Mouse (Mus musculus) kidney, embryonic 16.5 days (tissue): ENCODE measurements around the gene Traf3ip3. TPM values are rescaled to one million over a fixed set of nuclear protein-coding genes. Genes with fewer than 3 reads are reported as not detected.

Source experiments
- ATAC-seq: fragments of 200-750 bp; cut with Nextera tagmentation; 2 replicates; pipeline ENCODE4 v1.8.0; 2017; ENCODE audit warnings: moderate TSS enrichment; ENCODE audit not compliant: low FRiP score, low TSS enrichment
- H3K27ac ChIP-seq: fragments of 300-500 bp; sonication (generic); 2 replicates; pipeline ENCODE4 v1.5.1; 2014; ENCODE audit warnings: low read length
- H3K27me3 ChIP-seq: fragments of 300-500 bp; sonication (generic); 2 replicates; pipeline ENCODE4 v1.6.1; 2014; ENCODE audit warnings: low read length, control low read depth, mixed read lengths; ENCODE audit not compliant: insufficient read depth
- H3K36me3 ChIP-seq: fragments of 300-500 bp; sonication (generic); 2 replicates; pipeline ENCODE4 v1.6.1; 2014; ENCODE audit warnings: low read length, control low read depth, mixed read lengths; ENCODE audit not compliant: insufficient read depth
- H3K4me1 ChIP-seq: fragments of 300-500 bp; sonication (generic); 2 replicates; pipeline ENCODE4 v1.6.1; 2014; ENCODE audit warnings: low read length, control low read depth, mixed read lengths; ENCODE audit not compliant: insufficient read depth
- H3K4me2 ChIP-seq: fragments of 300-500 bp; sonication (generic); replicated peaks from 2 replicates; pipeline ENCODE4 v1.6.1; 2014; ENCODE audit warnings: low read depth, low read length
- H3K4me3 ChIP-seq: fragments of 300-500 bp; sonication (generic); 2 replicates; pipeline ENCODE4 v1.5.1; 2014; ENCODE audit warnings: mild to moderate bottlenecking, low read length
- H3K9ac ChIP-seq: fragments of 300-500 bp; sonication (generic); replicated peaks from 2 replicates; pipeline ENCODE4 v1.6.1; 2014; ENCODE audit warnings: low read length
- H3K9me3 ChIP-seq: fragments of 300-500 bp; sonication (generic); 2 replicates; pipeline ENCODE4 v1.6.1; 2016; ENCODE audit warnings: low read length, control low read depth
- WGBS: fragments of 180-500 bp; shearing (Covaris S2); extraction: QIAGEN DNeasy Blood & Tissue Kit; methylation state at CpG from one replicate; pipeline ENCODE4 v1.1.7; 2014; 5-methylcytosine and 5-hydroxymethylcytosine counted together
- polyA plus RNA-seq: library from polyadenylated mRNA; unstranded; fragments of >200 nt; fragmentation: Nextera tagmentation; extraction: Ambion mirVana; gene quantifications from 2 replicates; pipeline ENCODE4 v1.2.1, GENCODE M21; 2015

The Traf3ip3 gene
- polyA plus RNA-seq, 1 experiment from 2014 or later = 2.1 TPM

DNA sequence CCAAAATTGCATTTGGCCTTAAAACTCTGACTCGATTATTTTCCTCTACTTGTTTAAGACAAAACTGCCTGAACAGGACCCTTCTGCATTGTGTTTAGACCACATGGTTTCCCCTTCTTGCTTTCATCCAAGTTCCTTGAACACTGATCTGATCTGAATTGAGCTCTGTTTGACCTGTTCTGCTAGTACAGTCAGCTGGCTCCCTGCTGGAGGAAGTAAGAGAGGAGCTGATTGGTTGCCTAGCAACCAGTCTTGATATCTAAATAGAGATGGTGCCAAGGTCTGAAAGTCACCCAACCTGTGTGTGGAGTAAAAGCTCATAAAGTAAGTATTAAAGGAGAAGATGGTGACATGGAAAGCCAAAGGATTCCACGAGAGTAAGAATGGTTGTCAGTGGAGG, 31.6 kb downstream of the Traf3ip3 start:
- Histone ChIP-seq H3K9ac (no peak overlapping the region), H3K4me3 (no peak overlapping the region), H3K27ac (no peak overlapping the region), H3K36me3 (no peaks in the 10 kb centered on the region), H3K4me2 (no peak overlapping the region), H3K27me3 (no peaks in the 10 kb centered on the region), H3K4me1 (peaks cover 13% of the 10 kb centered on the region), H3K9me3 (no peaks in the 10 kb centered on the region)
- WGBS = 66% methylated on average over 2 of the region's 2 CpGs
- no peak for ATAC-seq

DNA sequence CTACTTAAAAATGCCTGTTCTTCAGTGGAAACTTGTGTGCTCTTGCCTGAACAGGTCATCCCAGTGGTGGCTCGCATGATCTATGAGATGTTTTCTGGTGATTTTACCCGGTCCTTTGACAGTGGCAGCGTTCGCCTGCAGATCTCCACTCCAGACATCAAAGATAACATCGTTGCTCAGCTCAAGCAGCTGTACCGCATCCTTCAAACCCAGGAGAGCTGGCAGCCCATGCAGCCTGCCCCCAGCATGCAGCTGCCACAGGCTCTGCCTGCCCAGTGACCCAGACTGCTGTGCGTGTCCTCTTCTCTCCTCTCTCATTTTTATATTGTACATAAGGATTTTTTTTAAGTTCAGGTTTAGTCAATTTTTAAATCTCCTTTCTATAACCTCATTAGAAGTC, 32.3 kb downstream of the Traf3ip3 start:
- WGBS = 78% methylated on average over 7 of the region's 7 CpGs
- Histone ChIP-seq H3K9me3 (no peaks in the 10 kb centered on the region), H3K4me2 (no peak overlapping the region), H3K4me1 (peaks cover 10% of the 10 kb centered on the region), H3K4me3 (no peak overlapping the region), H3K27me3 (no peaks in the 10 kb centered on the region), H3K27ac (no peak overlapping the region), H3K9ac (no peak overlapping the region), H3K36me3 (no peaks in the 10 kb centered on the region)
- ATAC-seq = no peak

DNA sequence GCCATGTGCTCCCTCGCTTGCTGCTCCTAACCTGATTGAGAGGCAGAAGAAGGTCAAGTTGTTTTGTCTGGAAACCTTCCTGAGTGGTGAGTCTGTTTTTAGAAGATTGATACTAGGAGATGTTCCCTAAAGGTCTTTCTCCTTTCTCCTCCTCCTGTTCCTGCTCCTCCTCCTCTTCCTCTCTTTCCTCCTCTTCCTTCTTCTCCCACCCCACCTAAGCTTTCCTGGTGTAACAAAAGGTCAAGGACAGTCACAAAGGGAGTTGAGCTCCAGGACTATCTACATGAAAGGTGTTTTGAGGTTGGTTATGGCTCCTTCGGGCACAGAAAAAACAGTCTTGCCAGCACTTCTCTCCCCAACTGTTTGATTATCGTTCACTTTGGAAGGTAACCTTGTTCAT, 33.8 kb downstream of the Traf3ip3 start, which contains the start of gene A130010J15Rik:
Gene A130010J15Rik (plus strand): TSS at position 301 of the 400 bp plus-strand sequence.
- WGBS = 87% methylated on average over 3 of the region's 3 CpGs
- Histone ChIP-seq H3K9me3 (no peaks in the 10 kb centered on the region), H3K27me3 (no peaks in the 10 kb centered on the region), H3K4me1 (peaks cover 6% of the 10 kb centered on the region; the same call in 1 of the 2 replicates), H3K4me2 (no peak within 1 kb of the TSS), H3K4me3 (no peak within 1 kb of the TSS), H3K9ac (no peak within 1 kb of the TSS), H3K27ac (no peak within 1 kb of the TSS), H3K36me3 (no peaks in the 10 kb centered on the region)
- ATAC-seq = no peak

DNA sequence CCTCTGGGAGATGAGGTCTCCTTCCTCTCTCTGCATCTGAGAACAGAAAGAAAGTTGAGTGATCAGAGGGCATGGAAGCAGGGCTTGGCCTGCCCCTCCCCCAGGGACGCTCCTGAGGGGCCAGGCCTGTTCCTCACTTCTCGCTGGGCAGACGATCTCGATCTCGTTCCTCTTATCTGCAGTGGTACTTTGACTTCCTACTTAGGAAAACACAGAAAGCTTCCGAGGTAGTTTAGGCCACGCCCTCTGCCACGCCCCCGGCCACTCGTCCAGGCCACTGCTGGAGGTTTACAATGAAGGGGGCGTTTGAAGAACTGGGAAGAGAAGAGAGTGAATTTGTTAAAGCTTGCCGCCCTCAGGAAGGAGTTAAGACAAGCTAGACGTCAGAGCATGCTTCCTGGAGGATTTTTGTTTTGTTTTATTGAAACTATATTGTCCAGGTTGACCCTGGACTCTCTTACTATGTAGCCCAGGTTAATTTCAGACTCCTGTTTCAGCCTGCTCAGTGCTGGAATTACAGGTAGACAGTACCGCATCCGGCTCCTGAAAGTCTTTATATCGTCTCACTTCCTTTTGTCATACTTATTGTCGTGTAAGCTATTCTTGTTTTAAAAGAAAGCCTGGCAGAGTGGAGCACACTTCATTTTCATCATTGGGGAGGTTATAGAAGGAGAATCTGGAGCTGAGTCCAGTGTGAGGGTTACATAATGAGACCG, 41.0 kb downstream of the Traf3ip3 start:
- Histone ChIP-seq H3K4me3 (peak overlapping the region; percentile 31), H3K4me1 (peaks cover 6% of the 10 kb centered on the region; the same call in 1 of the 2 replicates), H3K9ac (peak overlapping the region; percentile 53), H3K27ac (no peak overlapping the region), H3K9me3 (no peaks in the 10 kb centered on the region), H3K4me2 (peak overlapping the region; percentile 52), H3K36me3 (no peaks in the 10 kb centered on the region), H3K27me3 (no peaks in the 10 kb centered on the region)
- peak; percentile 82; the same call in 1 of the 2 replicates for ATAC-seq
- 15% methylated on average over 18 of the region's 18 CpGs for WGBS

DNA sequence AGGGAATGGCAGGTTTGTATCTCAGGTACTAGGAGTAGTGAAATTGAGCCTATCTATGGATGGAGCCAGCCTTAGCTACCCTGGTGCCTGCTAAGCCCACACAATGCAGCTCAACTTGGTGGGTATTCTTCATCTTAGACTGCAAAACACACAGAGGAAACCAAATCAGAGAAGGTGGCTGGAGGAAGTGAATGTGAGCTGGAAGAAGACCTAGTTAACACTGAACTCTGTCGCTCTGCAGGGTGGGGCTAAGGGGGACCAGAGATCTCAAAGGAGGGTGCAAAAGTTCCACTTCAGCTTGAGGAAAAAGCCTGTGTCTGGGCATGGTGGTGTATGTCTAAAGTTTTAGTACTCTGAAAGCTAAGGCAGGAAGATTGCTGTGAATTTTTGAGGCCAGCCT, 41.9 kb downstream of the Traf3ip3 start:
- no peak overlapping the region for H3K27ac ChIP-seq
- peaks cover 6% of the 10 kb centered on the region; the same call in 1 of the 2 replicates for H3K4me1 ChIP-seq
- no peak overlapping the region for H3K4me2 ChIP-seq
- no peaks in the 10 kb centered on the region for H3K9me3 ChIP-seq
- no peak for ATAC-seq
- 0 out of 2 replicates have a peak, but pooled peaks cover 4% of the 10 kb centered on the region for H3K27me3 ChIP-seq
- no peak overlapping the region for H3K9ac ChIP-seq
- H3K36me3 ChIP-seq = no peaks in the 10 kb centered on the region
- H3K4me3 ChIP-seq = no peak overlapping the region
- 74% methylated on average over 1 of the region's 1 CpGs for WGBS

DNA sequence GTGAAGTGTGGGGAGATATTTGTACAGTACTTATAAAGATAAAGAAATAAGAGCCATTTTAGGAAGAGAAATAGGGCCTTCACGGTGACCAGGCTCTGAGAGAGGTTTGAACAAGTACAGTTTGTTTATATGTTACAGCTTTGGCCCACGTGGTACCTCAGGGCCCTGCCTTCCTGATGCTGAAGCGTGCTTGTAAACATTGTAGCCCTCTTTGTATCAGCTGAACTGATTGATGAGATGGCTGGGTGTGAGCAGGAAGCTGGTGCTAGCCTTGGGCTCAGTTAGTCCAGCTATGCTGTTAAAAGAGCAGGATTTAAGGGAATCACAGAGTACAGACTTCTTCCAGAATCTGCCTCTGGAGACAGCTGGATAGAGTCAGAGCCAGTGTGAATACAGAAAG, 42.3 kb downstream of the Traf3ip3 start:
- Histone ChIP-seq H3K27ac (no peak overlapping the region), H3K4me3 (no peak overlapping the region), H3K4me1 (peaks cover 8% of the 10 kb centered on the region; the same call in 1 of the 2 replicates), H3K4me2 (no peak overlapping the region), H3K9ac (no peak overlapping the region), H3K27me3 (0 out of 2 replicates have a peak, but pooled peaks cover 4% of the 10 kb centered on the region), H3K9me3 (no peaks in the 10 kb centered on the region), H3K36me3 (no peaks in the 10 kb centered on the region)
- 57% methylated on average over 3 of the region's 3 CpGs for WGBS
- ATAC-seq = no peak

DNA sequence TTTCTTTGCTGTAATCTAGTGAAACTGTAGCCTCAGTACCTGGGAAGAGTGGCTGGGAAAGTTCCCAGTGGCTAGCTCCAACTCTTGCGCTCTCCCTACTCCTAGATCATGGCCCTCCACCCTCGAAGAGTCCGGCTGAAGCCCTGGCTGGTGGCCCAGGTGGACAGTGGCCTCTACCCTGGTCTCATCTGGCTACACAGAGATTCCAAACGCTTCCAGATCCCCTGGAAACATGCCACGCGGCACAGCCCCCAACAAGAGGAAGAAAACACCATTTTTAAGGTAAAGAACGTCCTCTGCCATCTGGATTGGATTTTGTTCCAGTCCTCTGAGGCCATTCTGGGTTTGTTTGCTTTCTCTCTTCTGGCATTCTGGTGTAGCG, 44.4 kb downstream of the Traf3ip3 start:
- no peak for ATAC-seq
- 76% methylated on average over 8 of the region's 8 CpGs for WGBS
- H3K9me3 ChIP-seq = no peaks in the 10 kb centered on the region
- H3K4me1 ChIP-seq = peaks cover 10% of the 10 kb centered on the region; the same call in 1 of the 2 replicates
- H3K27ac ChIP-seq = no peak overlapping the region
- H3K36me3 ChIP-seq = no peaks in the 10 kb centered on the region
- H3K27me3 ChIP-seq = peaks cover 13% of the 10 kb centered on the region
- H3K4me3 ChIP-seq = no peak overlapping the region
- H3K4me2 ChIP-seq = no peak overlapping the region
- no peak overlapping the region for H3K9ac ChIP-seq

DNA sequence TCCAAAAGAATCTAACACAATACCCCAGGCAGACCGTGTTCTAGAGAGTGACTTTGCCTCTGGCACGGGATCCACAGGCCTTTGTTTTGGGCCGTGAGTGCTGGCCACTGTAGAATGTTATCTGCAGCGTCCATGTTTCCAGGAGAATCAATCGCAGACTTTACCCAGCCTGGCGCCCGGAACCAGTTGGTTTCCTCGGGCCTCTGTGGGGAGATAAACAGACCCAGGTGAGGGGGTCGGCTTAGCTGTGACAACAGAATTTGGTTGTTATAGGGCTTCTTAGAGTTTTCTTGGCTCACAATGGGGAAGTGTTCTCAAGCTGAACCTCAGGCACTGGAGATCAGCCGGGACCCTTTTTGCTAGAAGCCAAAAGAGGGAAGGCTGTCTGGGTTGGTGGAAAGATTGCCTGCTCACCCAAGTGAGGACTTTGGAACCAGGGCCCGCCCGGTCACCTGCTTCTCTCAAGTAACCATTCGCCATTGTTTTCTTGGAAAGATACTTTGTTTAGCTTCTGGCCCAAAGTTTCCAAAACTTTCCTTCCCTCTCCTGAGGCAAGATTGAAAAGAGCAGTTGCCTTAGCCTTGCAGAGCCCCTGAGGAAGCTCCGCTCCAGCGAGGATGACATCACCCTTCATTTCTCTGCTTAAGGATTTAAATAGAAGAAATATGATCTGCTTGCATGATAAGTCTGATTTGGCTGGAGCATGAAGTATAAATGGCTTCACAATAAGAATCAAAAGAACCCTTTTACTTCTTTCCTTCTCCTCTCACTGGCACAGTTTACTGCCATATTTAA, 45.0 kb downstream of the Traf3ip3 start:
- peak overlapping the region; percentile 29 for H3K9ac ChIP-seq
- no peak overlapping the region for H3K4me2 ChIP-seq
- no peak overlapping the region for H3K4me3 ChIP-seq
- 0 out of 2 replicates have a peak overlapping the region, but pooled peaks have one; percentile 17 for H3K27ac ChIP-seq
- H3K4me1 ChIP-seq = peaks cover 10% of the 10 kb centered on the region; the same call in 1 of the 2 replicates
- H3K27me3 ChIP-seq = peaks cover 19% of the 10 kb centered on the region
- no peaks in the 10 kb centered on the region for H3K36me3 ChIP-seq
- no peak for ATAC-seq
- 73% methylated on average over 15 of the region's 15 CpGs for WGBS
- no peaks in the 10 kb centered on the region for H3K9me3 ChIP-seq

DNA sequence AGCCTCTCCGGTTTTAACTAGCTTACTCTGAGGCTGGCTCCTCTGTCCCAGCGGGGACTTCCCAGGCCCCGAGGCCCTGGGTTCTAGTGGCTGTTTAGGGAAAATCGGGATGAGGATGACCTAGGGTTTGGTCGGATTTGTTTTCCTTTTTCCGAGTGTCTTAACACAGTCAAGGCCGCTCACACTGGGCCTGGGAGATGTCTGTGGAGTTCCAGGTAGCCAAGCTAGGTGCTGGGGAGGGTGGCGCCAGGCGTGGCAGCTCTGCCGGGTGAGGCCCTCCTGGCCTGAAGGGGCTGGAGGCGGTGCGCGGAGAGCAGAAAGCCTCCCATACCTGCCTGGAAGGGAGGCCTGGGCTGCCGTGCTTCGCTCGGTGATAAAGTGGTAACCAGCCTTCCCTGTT, 47.9 kb downstream of the Traf3ip3 start:
- H3K4me1 ChIP-seq = 0 out of 2 replicates have a peak, but pooled peaks cover 7% of the 10 kb centered on the region
- H3K36me3 ChIP-seq = no peaks in the 10 kb centered on the region
- peak; percentile 40; the same call in 1 of the 2 replicates for ATAC-seq
- peak overlapping the region; percentile 51 for H3K4me3 ChIP-seq
- peaks cover 21% of the 10 kb centered on the region for H3K27me3 ChIP-seq
- WGBS = 14% methylated on average over 16 of the region's 16 CpGs
- H3K27ac ChIP-seq = no peak overlapping the region
- H3K9ac ChIP-seq = peak overlapping the region; percentile 61
- H3K9me3 ChIP-seq = no peaks in the 10 kb centered on the region
- H3K4me2 ChIP-seq = peak overlapping the region; percentile 60
